Mouse (Mus musculus) Patski (cell line): ENCODE measurements at regions not wholly inside any gene's neighbourhood (a gene's known extent, or its start where the extent isn't known, plus 50 kb on each side); places are given as distances from the start of the nearest gene placed in this dataset.
A peak's percentile ranks its signal among the peaks of the same experiment; 100 is the strongest.

ENCODE experiments used
- ATAC-seq: fragments of 100-300 bp; one replicate; pipeline ENCODE4 v1.8.0; 2021
- CTCF ChIA-PET: fragments of 350-600 bp; sonication (Branson Sonifier 250); formaldehyde crosslinking; loops from one replicate; lab custom pipeline; 2022; ENCODE audit warnings: inconsistent platforms; lab: Charles Lee
- POLR2A ChIA-PET: fragments of 350-600 bp; sonication (Branson Sonifier 250); formaldehyde crosslinking; loops from one replicate; lab custom pipeline; 2022; ENCODE audit warnings: antibody characterized with exemption, inconsistent platforms; lab: Charles Lee
- DNase-seq: peaks from one replicate; pipeline ENCODE4 v3.0.0-alpha.2; 2011; ENCODE audit warnings: low read depth, low spot score
- H3K27me3 ChIP-seq: fragments of 371-371 bp; one replicate; pipeline ENCODE4 v1.5.1; 2021
- CTCF ChIP-seq: fragments of 100-300 bp; IDR thresholded peaks from one replicate; pipeline ENCODE4 v1.5.1; 2021
- in situ Hi-C: fragments of 300-500 bp; cut with MboI; formaldehyde crosslinking; loops from 3 replicates; pipeline ENCODE4 v1.11.1; 2018; ENCODE audit warnings: low pct_unique_long_range_greater_than_20kb, mixed read lengths

DNA sequence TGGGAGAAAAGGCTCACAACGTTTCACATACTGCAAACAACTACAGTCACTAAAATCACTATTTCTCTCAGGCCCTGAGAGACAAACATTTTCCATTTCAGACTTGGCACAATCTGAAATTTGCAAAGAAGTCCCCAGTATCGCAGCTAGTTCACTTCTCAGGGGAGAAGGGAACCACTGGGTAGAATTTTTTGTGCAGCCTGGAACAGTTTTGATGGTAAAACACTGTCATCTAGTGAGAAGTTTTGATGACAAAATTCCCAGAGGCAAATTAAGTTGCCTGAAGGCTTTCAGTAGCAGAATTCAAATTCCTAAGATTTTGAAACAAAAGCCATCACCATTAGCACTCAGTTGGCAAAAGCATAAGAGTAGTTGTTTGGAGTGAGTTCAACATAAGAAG, 195.2 kb upstream of the Nat3 start:
- TF ChIP-seq CTCF = no peak
- in situ Hi-C loops = no loop called here
- ATAC-seq = no peak
- ChIA-PET CTCF (no interaction called here), POLR2A (no interaction called here)
- H3K27me3 ChIP-seq = no peaks in the 10 kb centered on the region
- DNase-seq = no peak

DNA sequence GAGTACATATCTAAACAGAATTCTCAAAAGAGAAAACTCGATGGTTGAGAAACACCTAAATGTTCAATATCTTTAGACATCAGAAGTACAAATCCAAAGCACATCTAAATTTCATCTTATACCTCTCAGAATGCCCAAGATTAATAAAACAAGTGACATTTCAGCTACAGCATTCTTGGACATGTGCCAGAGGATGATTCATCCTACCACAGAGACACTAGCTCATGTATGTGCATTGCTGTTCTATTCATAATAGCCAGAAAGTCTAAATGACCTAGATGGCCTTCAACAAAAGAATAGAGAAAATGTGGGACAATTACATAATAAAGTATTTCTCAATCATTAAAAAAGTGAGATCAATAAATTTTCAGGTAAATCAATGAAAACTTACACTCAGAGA, 146.6 kb upstream of the Nat3 start:
- CTCF ChIA-PET = no interaction called here
- ATAC-seq (no peak), DNase-seq (peak; percentile 2)
- in situ Hi-C loops = no loop called here
- no peaks in the 10 kb centered on the region for H3K27me3 ChIP-seq
- POLR2A ChIA-PET = no interaction called here
- TF ChIP-seq CTCF = no peak

DNA sequence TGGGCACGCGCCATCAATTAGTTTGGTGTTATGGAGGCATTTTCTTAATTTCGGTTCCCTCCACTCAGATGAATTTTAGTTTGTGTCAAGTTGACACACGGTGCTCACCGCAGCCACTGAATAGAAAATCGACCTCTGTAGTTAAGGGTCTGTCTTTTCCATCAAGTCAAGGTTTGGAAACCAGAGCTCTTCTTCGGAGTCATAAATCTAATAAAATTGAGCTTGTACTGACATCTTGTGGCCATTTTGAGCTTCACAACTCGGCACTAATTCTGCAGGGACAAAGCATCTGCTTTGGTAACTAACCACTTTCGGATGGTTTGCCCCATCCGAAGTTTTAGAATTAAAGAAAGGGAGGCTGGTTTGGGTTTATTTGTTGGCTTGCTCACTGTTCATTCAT, 117.7 kb upstream of the Nat3 start:
- ATAC-seq (no peak), DNase-seq (no peak)

DNA sequence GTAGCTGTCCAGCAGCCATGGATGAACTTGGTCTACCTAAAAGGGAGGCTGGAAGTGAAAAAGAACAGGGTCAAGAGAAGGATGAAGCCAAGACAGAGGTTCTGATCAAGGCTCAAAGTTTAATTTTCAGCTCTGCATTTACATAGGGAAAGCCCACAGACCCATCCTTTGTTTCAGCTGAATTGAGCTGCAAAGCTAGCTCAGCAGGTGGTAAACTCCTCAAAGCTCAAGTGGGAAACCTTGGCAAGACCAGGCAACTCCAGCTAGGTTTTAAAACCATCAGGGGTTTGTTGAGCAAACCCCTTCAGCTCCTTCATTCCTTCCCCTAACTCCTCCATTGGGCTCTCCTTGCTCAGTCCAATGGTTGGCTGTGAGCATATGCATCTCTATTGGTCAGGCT, 108.8 kb upstream of the Nat3 start:
- DNase-seq (no peak), ATAC-seq (no peak)
- ChIA-PET POLR2A (no interaction called here), CTCF (interaction anchor here (1.2 kb wide), 1 partner anchor 17 kb away, joined by 3 read pairs; no protein-coding TSS in a partner anchor)
- TF ChIP-seq CTCF = no peak
- H3K27me3 ChIP-seq = peaks cover 11% of the 10 kb centered on the region
- in situ Hi-C loops = loop anchor here (25.0 kb wide), 1 partner anchor 503 kb away; no protein-coding TSS in a partner anchor

More for the DNA sequence above, 117.7 kb upstream of the Nat3 start:
- H3K27me3 ChIP-seq = no peaks in the 10 kb centered on the region
- ChIA-PET CTCF (interaction anchor here (0.6 to 1.8 kb wide), 6 partner anchors 12 to 1479 kb away, joined by 3 to 5 read pairs (median 3); no protein-coding TSS in a partner anchor), POLR2A (no interaction called here)
- TF ChIP-seq CTCF = peak; percentile 63
- in situ Hi-C loops = loop anchor here (5.0 to 25.0 kb wide), 3 partner anchors 494 to 961 kb away; no protein-coding TSS in a partner anchor

DNA sequence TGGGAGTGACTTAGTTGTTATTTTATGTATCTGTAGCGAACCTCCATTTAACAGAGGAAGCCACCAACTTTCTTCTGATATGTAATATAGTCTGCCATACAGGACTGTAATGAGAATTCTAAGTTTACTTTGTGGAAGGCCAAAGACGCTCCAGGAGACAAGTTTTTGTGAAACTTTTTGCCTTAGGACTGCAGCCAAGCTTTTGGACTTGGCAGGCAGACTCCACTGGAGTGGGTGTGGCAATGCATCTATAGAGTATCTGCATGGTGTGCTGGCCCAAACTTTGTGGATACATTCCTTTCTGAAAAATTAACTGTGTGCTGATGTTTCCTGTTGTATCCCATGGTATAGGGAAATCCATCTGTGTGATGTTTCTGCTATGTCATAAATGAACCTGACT, 101.1 kb upstream of the Nat3 start:
- in situ Hi-C loops = loop anchor here (25.0 kb wide), 1 partner anchor 510 kb away; no protein-coding TSS in a partner anchor
- DNase-seq = no peak
- POLR2A ChIA-PET = no interaction called here
- H3K27me3 ChIP-seq = peaks cover 9% of the 10 kb centered on the region
- no peak for ATAC-seq
- no peak for TF ChIP-seq CTCF
- CTCF ChIA-PET = interaction anchor here (1.0 to 1.8 kb wide), 2 partner anchors 9 kb away, joined by 5 to 6 read pairs; no protein-coding TSS in a partner anchor
